Mouse (Mus musculus): ENCODE measurements around the gene Fam229a. TPM values are rescaled to one million over a fixed set of nuclear protein-coding genes. Genes with fewer than 3 reads are reported as not detected.
A peak's percentile ranks its signal among the peaks of the same experiment; 100 is the strongest.

Gene Fam229a
- polyA plus RNA-seq, 1 experiment from 2014 or later = not detected

GRCm38 (mm10) chr4:129511413-129512096 is 20.6 kb downstream of the Fam229a start:
- Histone ChIP-seq H3K4me2 (replicated peaks; ENCODE audit: low read depth, low read length) (0 out of 2 replicates have a peak overlapping the region, but pooled peaks have one; percentile 6), H3K27ac (ENCODE audit: low read depth, low read length) (peak overlapping the region; percentile 84), H3K27me3 (ENCODE audit: control insufficient read depth, insufficient read depth, low read length) (no peaks in the 10 kb centered on the region), H3K9me3 (ENCODE audit: control insufficient read depth, low read length) (no peaks in the 10 kb centered on the region), H3K4me1 (replicated peaks; ENCODE audit: control insufficient read depth, insufficient read depth, low read length) (peaks cover 14% of the 10 kb centered on the region), H3K36me3 (ENCODE audit: control insufficient read depth, insufficient read depth, low read length) (peaks cover 2% of the 10 kb centered on the region; the same call in 1 of the 2 replicates), H3K9ac (ENCODE audit: low read depth, low read length) (peak overlapping the region; percentile 37; the same call in 1 of the 2 replicates), H3K4me3 (ENCODE audit: low read depth, low read length) (no peak overlapping the region)
- 23% methylated on average over 6 of the region's 6 CpGs for WGBS
- ATAC-seq (ENCODE audit: low FRiP score) (no peak), DNase-seq (ENCODE audit: low spot score) (peak; percentile 62)

DNA sequence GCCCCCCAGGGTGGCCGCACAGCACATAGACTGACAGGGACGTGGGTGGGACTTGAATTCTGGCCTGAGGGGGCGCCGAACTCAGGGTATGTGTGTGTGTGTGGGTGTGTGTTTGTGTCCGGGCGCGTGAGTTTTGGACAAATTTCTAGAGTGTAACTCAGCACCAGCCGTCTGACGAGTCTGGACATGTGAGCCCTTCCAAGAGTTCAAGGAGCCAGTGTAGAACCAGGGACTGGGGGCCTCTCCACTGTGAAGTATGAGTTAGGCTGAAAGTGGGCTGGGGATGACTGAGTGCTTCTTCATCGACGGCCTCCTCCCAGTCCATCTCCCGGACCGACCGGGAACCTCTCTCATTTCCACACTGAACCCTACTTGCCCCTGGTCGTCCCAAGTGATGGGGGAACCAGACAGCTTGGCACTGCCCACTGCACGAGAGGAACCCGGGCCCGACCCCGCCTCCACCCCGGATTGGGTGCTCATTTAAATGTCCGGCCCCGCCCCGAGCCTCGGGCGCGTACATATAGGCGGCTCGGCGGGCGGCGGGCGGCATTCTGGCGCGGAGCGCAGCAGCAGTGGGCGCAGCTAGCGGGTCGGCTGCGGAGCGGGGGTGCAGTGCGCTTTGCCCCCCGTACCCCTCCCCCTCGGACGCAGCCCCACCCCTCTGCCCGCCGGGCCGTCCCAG is 22.2 kb downstream of the Fam229a start, which contains the start of gene Marcksl1:
Gene Marcksl1 (plus strand): TSS at position 496 of the 682 bp plus-strand sequence.
- Histone ChIP-seq H3K9me3 (ENCODE audit: control insufficient read depth, low read length) (no peaks in the 10 kb centered on the region), H3K27me3 (ENCODE audit: control insufficient read depth, insufficient read depth, low read length) (no peaks in the 10 kb centered on the region), H3K36me3 (ENCODE audit: control insufficient read depth, insufficient read depth, low read length) (peaks cover 3% of the 10 kb centered on the region; the same call in 1 of the 2 replicates), H3K27ac (ENCODE audit: low read depth, low read length) (peak within 1 kb of the TSS; percentile 99), H3K9ac (ENCODE audit: low read depth, low read length) (peak within 1 kb of the TSS; percentile 100), H3K4me1 (replicated peaks; ENCODE audit: control insufficient read depth, insufficient read depth, low read length) (peaks cover 14% of the 10 kb centered on the region), H3K4me2 (replicated peaks; ENCODE audit: low read depth, low read length) (peak within 1 kb of the TSS; percentile 78), H3K4me3 (ENCODE audit: low read depth, low read length) (peak within 1 kb of the TSS; percentile 100)
- DNase-seq (ENCODE audit: low spot score) (peak; percentile 93), ATAC-seq (ENCODE audit: low FRiP score) (peak; percentile 83)
- 6% methylated on average over 37 of the region's 47 CpGs for WGBS

- H3K4me3 ChIP-seq (ENCODE audit: low read depth, low read length) = peak overlapping the region; percentile 100
- WGBS = 0% methylated on average over 16 of the region's 57 CpGs
- ATAC-seq (ENCODE audit: low FRiP score) (peak; percentile 36), DNase-seq (ENCODE audit: low spot score) (peak; percentile 70)
- peak overlapping the region; percentile 99 for H3K27ac ChIP-seq (ENCODE audit: low read depth, low read length)
- peaks cover 3% of the 10 kb centered on the region; the same call in 1 of the 2 replicates for H3K36me3 ChIP-seq (ENCODE audit: control insufficient read depth, insufficient read depth, low read length)
- peak overlapping the region; percentile 100 for H3K9ac ChIP-seq (ENCODE audit: low read depth, low read length)
- H3K4me1 ChIP-seq (replicated peaks; ENCODE audit: control insufficient read depth, insufficient read depth, low read length) = peaks cover 14% of the 10 kb centered on the region
- no peaks in the 10 kb centered on the region for H3K27me3 ChIP-seq (ENCODE audit: control insufficient read depth, insufficient read depth, low read length)
- H3K9me3 ChIP-seq (ENCODE audit: control insufficient read depth, low read length) = no peaks in the 10 kb centered on the region
- peak overlapping the region; percentile 78 for H3K4me2 ChIP-seq (replicated peaks; ENCODE audit: low read depth, low read length)
Observed at GRCm38 (mm10) chr4:129513891-129514290, 22.9 kb downstream of the Fam229a start.

GRCm38 (mm10) chr4:129514300-129514898 is 23.4 kb downstream of the Fam229a start:
- peaks cover 14% of the 10 kb centered on the region for H3K4me1 ChIP-seq (replicated peaks; ENCODE audit: control insufficient read depth, insufficient read depth, low read length)
- H3K4me3 ChIP-seq (ENCODE audit: low read depth, low read length) = peak overlapping the region; percentile 100
- peak overlapping the region; percentile 100 for H3K9ac ChIP-seq (ENCODE audit: low read depth, low read length)
- peak; percentile 44 for ATAC-seq (ENCODE audit: low FRiP score)
- peak overlapping the region; percentile 99 for H3K27ac ChIP-seq (ENCODE audit: low read depth, low read length)
- H3K27me3 ChIP-seq (ENCODE audit: control insufficient read depth, insufficient read depth, low read length) = no peaks in the 10 kb centered on the region
- H3K4me2 ChIP-seq (replicated peaks; ENCODE audit: low read depth, low read length) = peak overlapping the region; percentile 78
- WGBS = under 1% methylated on average over 29 of the region's 35 CpGs
- DNase-seq (ENCODE audit: low spot score) = peak; percentile 85
- H3K36me3 ChIP-seq (ENCODE audit: control insufficient read depth, insufficient read depth, low read length) = peaks cover 3% of the 10 kb centered on the region; the same call in 1 of the 2 replicates
- H3K9me3 ChIP-seq (ENCODE audit: control insufficient read depth, low read length) = no peaks in the 10 kb centered on the region

- Histone ChIP-seq H3K4me2 (replicated peaks; ENCODE audit: low read depth, low read length) (no peak overlapping the region), H3K9ac (ENCODE audit: low read depth, low read length) (no peak overlapping the region), H3K27me3 (ENCODE audit: control insufficient read depth, insufficient read depth, low read length) (no peaks in the 10 kb centered on the region), H3K4me1 (replicated peaks; ENCODE audit: control insufficient read depth, insufficient read depth, low read length) (peaks cover 2% of the 10 kb centered on the region), H3K36me3 (ENCODE audit: control insufficient read depth, insufficient read depth, low read length) (peaks cover 14% of the 10 kb centered on the region; the same call in 1 of the 2 replicates), H3K4me3 (ENCODE audit: low read depth, low read length) (no peak overlapping the region), H3K27ac (ENCODE audit: low read depth, low read length) (no peak overlapping the region), H3K9me3 (ENCODE audit: control insufficient read depth, low read length) (no peaks in the 10 kb centered on the region)
- peak; percentile 39 for DNase-seq (ENCODE audit: low spot score)
- ATAC-seq (ENCODE audit: low FRiP score) = no peak
- WGBS = 56% methylated on average over 2 of the region's 2 CpGs
Observed at GRCm38 (mm10) chr4:129516925-129517324, 25.9 kb downstream of the Fam229a start.

DNA sequence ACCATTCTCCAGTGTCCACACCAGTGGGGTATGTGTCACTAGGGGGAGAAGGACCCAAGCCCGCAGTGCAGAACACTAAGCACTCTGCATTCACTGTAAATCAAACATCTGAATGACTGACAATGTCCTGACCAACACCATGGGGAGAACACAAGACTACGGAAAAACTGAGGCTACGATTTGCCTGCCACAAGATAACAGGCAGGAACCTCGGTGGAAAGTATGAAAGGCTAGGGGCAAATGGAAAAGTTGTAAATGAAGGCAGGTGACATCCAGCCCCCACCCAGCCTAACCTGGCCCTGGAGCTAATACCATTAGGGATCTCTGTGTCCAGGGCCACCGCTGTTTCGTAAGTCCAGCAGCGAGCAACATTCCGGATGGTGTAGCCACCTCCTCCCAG is 27.5 kb downstream of the Fam229a start:
- no peaks in the 10 kb centered on the region for H3K9me3 ChIP-seq (ENCODE audit: control insufficient read depth, low read length)
- no peaks in the 10 kb centered on the region for H3K27me3 ChIP-seq (ENCODE audit: control insufficient read depth, insufficient read depth, low read length)
- peaks cover 14% of the 10 kb centered on the region; the same call in 1 of the 2 replicates for H3K36me3 ChIP-seq (ENCODE audit: control insufficient read depth, insufficient read depth, low read length)
- H3K4me3 ChIP-seq (ENCODE audit: low read depth, low read length) = no peak overlapping the region
- DNase-seq (ENCODE audit: low spot score) (no peak), ATAC-seq (ENCODE audit: low FRiP score) (no peak)
- no peak overlapping the region for H3K27ac ChIP-seq (ENCODE audit: low read depth, low read length)
- 93% methylated on average over 8 of the region's 8 CpGs for WGBS
- no peak overlapping the region for H3K9ac ChIP-seq (ENCODE audit: low read depth, low read length)
- H3K4me1 ChIP-seq (replicated peaks; ENCODE audit: control insufficient read depth, insufficient read depth, low read length) = no peaks in the 10 kb centered on the region
- no peak overlapping the region for H3K4me2 ChIP-seq (replicated peaks; ENCODE audit: low read depth, low read length)

GRCm38 (mm10) chr4:129525338-129525737 is 34.3 kb downstream of the Fam229a start:
- H3K27me3 ChIP-seq (ENCODE audit: control insufficient read depth, insufficient read depth, low read length) = no peaks in the 10 kb centered on the region
- ATAC-seq (ENCODE audit: low FRiP score) (no peak), DNase-seq (ENCODE audit: low spot score) (no peak)
- H3K9me3 ChIP-seq (ENCODE audit: control insufficient read depth, low read length) = no peaks in the 10 kb centered on the region
- no peak overlapping the region for H3K27ac ChIP-seq (ENCODE audit: low read depth, low read length)
- H3K9ac ChIP-seq (ENCODE audit: low read depth, low read length) = no peak overlapping the region
- peaks cover 28% of the 10 kb centered on the region; the same call in 1 of the 2 replicates for H3K36me3 ChIP-seq (ENCODE audit: control insufficient read depth, insufficient read depth, low read length)
- H3K4me3 ChIP-seq (ENCODE audit: low read depth, low read length) = no peak overlapping the region
- no peaks in the 10 kb centered on the region for H3K4me1 ChIP-seq (replicated peaks; ENCODE audit: control insufficient read depth, insufficient read depth, low read length)
- WGBS = 94% methylated on average over 5 of the region's 5 CpGs
- H3K4me2 ChIP-seq (replicated peaks; ENCODE audit: low read depth, low read length) = no peak overlapping the region

GRCm38 (mm10) chr4:129525889-129526288 is 34.9 kb downstream of the Fam229a start:
- H3K4me3 ChIP-seq (ENCODE audit: low read depth, low read length) = no peak overlapping the region
- H3K36me3 ChIP-seq (ENCODE audit: control insufficient read depth, insufficient read depth, low read length) = peaks cover 26% of the 10 kb centered on the region; the same call in 1 of the 2 replicates
- no peak overlapping the region for H3K27ac ChIP-seq (ENCODE audit: low read depth, low read length)
- no peak for ATAC-seq (ENCODE audit: low FRiP score)
- no peak for DNase-seq (ENCODE audit: low spot score)
- no peaks in the 10 kb centered on the region for H3K4me1 ChIP-seq (replicated peaks; ENCODE audit: control insufficient read depth, insufficient read depth, low read length)
- WGBS = 97% methylated on average over 3 of the region's 3 CpGs
- no peak overlapping the region for H3K4me2 ChIP-seq (replicated peaks; ENCODE audit: low read depth, low read length)
- no peak overlapping the region for H3K9ac ChIP-seq (ENCODE audit: low read depth, low read length)
- no peaks in the 10 kb centered on the region for H3K27me3 ChIP-seq (ENCODE audit: control insufficient read depth, insufficient read depth, low read length)
- no peaks in the 10 kb centered on the region for H3K9me3 ChIP-seq (ENCODE audit: control insufficient read depth, low read length)

Data from hindbrain, embryonic 11.5 days (tissue).